Mouse (Mus musculus) hindbrain, embryonic 13.5 days (tissue): ENCODE measurements around the gene Adgrb2. TPM values are rescaled to one million over a fixed set of nuclear protein-coding genes. Genes with fewer than 3 reads are reported as not detected.

Experiments
- ATAC-seq: fragments of 200-750 bp; cut with Nextera tagmentation; 2 replicates; pipeline ENCODE4 v1.8.0; 2017; ENCODE audit warnings: moderate TSS enrichment; ENCODE audit not compliant: low FRiP score
- H3K27ac ChIP-seq: fragments of 300-500 bp; sonication (generic); 2 replicates; pipeline ENCODE4 v1.5.1; 2015; ENCODE audit warnings: inconsistent platforms, mild to moderate bottlenecking, moderate library complexity
- H3K27me3 ChIP-seq: fragments of 300-500 bp; sonication (generic); 2 replicates; pipeline ENCODE4 v1.6.1; 2015; ENCODE audit warnings: mild to moderate bottlenecking, inconsistent platforms
- H3K36me3 ChIP-seq: fragments of 300-500 bp; sonication (generic); 2 replicates; pipeline ENCODE4 v1.6.1; 2015; ENCODE audit warnings: mild to moderate bottlenecking, inconsistent platforms
- H3K4me1 ChIP-seq: fragments of 300-500 bp; sonication (generic); replicated peaks from 2 replicates; pipeline ENCODE4 v1.6.1; 2015; ENCODE audit warnings: inconsistent platforms
- H3K4me2 ChIP-seq: fragments of 300-500 bp; sonication (generic); 2 replicates; pipeline ENCODE4 v1.6.1; 2015; ENCODE audit warnings: inconsistent platforms, mild to moderate bottlenecking, moderate library complexity
- H3K4me3 ChIP-seq: fragments of 300-500 bp; sonication (generic); 2 replicates; pipeline ENCODE4 v1.5.1; 2015; ENCODE audit warnings: mild to moderate bottlenecking, inconsistent platforms
- H3K9ac ChIP-seq: fragments of 300-500 bp; sonication (generic); 2 replicates; pipeline ENCODE4 v1.6.1; 2015; ENCODE audit warnings: mild to moderate bottlenecking, inconsistent platforms
- H3K9me3 ChIP-seq: fragments of 300-500 bp; sonication (generic); 2 replicates; pipeline ENCODE4 v1.6.1; 2016; ENCODE audit warnings: inconsistent platforms
- WGBS: fragments of 180-500 bp; shearing (Covaris S2); methylation state at CpG from one replicate; pipeline ENCODE4 v1.1.7; 2015; 5-methylcytosine and 5-hydroxymethylcytosine counted together
- polyA plus RNA-seq: library from polyadenylated mRNA; unstranded; fragments of >200 nt; fragmentation: Nextera tagmentation; extraction: Ambion mirVana; gene quantifications from 2 replicates; pipeline ENCODE4 v1.2.1, GENCODE M21; 2015

Gene Adgrb2
- polyA plus RNA-seq, 1 experiment from 2014 or later, result 9.3 TPM

- no peak overlapping the region for H3K9ac ChIP-seq
- WGBS, result 83% methylated on average over 6 of the region's 6 CpGs
- no peak overlapping the region for H3K4me2 ChIP-seq
- no peak overlapping the region for H3K4me3 ChIP-seq
- H3K4me1 ChIP-seq, result peaks cover 25% of the 10 kb centered on the region
- peaks cover 51% of the 10 kb centered on the region for H3K36me3 ChIP-seq
- H3K9me3 ChIP-seq, result no peaks in the 10 kb centered on the region
- H3K27me3 ChIP-seq, result peaks cover 30% of the 10 kb centered on the region
- no peak for ATAC-seq
- H3K27ac ChIP-seq, result no peak overlapping the region
Measured at GRCm38 (mm10) chr4:130012234-130012633, 27.6 kb downstream of the Adgrb2 start.

GRCm38 (mm10) chr4:130013111-130013510, 28.4 kb downstream of the Adgrb2 start:
- Histone ChIP-seq H3K4me1 (peaks cover 17% of the 10 kb centered on the region), H3K9ac (no peak overlapping the region), H3K4me2 (no peak overlapping the region), H3K4me3 (no peak overlapping the region), H3K27me3 (peaks cover 24% of the 10 kb centered on the region), H3K27ac (no peak overlapping the region), H3K9me3 (no peaks in the 10 kb centered on the region), H3K36me3 (peaks cover 59% of the 10 kb centered on the region)
- ATAC-seq, result no peak
- 70% methylated on average over 10 of the region's 10 CpGs for WGBS

DNA sequence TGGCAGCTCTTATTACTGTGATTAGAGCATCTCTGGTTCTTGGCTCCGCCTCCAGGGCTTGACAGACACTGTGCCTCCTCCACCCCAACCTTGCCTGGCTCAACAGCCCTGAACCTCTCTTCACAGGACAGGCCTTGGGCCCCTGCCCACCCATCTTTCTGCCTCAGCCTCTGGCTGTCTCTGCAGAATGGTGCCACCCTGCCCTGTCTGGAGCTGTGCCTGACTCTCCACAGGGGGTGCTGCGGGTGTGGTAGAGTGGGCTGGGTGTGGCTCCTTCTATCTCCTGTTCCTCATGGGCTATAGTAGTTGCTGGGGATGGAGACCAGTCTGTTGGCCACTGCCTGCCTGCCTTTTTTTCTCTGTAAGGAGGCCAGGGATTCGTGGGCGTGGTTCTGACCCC, 31.3 kb downstream of the Adgrb2 start:
- H3K4me3 ChIP-seq, result no peak overlapping the region
- H3K9me3 ChIP-seq, result no peaks in the 10 kb centered on the region
- no peak overlapping the region for H3K27ac ChIP-seq
- H3K4me1 ChIP-seq, result peaks cover 16% of the 10 kb centered on the region
- 0 out of 2 replicates have a peak, but pooled peaks cover 12% of the 10 kb centered on the region for H3K27me3 ChIP-seq
- ATAC-seq, result no peak
- 55% methylated on average over 4 of the region's 4 CpGs for WGBS
- H3K9ac ChIP-seq, result no peak overlapping the region
- H3K36me3 ChIP-seq, result peaks cover 50% of the 10 kb centered on the region
- H3K4me2 ChIP-seq, result no peak overlapping the region

- Histone ChIP-seq H3K36me3 (peaks cover 49% of the 10 kb centered on the region), H3K4me1 (peaks cover 16% of the 10 kb centered on the region), H3K9ac (no peak overlapping the region), H3K27ac (no peak overlapping the region), H3K4me3 (no peak overlapping the region), H3K27me3 (0 out of 2 replicates have a peak, but pooled peaks cover 13% of the 10 kb centered on the region), H3K4me2 (no peak overlapping the region), H3K9me3 (no peaks in the 10 kb centered on the region)
- no peak for ATAC-seq
- WGBS, result 73% methylated on average over 18 of the region's 18 CpGs
Measured at GRCm38 (mm10) chr4:130017036-130017674, 32.5 kb downstream of the Adgrb2 start.

GRCm38 (mm10) chr4:130022952-130023351, 38.3 kb downstream of the Adgrb2 start:
- 91% methylated on average over 8 of the region's 8 CpGs for WGBS
- H3K4me1 ChIP-seq, result peaks cover 11% of the 10 kb centered on the region

DNA sequence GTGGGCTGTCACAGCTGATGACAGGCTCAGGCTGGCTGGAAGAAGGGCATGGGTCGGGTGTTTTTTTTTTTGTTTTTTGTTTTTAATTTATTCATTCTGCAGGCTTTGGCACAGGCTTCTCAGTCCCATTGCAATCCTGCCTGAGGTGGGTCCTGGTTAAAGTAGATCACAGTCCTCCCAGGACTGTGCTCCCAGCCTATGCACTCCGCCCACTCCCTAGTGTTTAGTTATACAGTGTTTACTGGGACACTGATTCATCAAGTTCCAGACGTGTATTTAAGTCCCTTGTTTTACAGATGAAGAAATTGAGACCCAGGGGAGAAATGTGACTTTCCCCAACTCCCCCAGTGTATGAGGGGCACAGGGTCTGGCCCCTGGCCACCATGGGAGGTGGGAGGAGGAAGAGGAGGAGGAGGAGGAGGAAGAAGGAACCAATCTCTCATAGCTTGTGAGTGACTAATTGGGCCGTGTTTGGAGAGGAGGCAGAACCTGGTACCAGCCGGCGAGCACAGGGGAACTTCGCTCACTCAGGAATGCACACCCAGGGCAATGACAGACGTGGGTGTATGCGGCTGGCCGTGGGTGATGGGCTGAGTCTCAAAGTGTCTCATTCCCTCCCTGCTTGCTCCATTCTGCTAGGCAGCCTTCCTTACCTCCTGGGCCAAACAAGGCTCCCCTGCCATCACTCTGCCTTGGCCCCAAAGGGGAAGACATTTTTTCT, 39.0 kb downstream of the Adgrb2 start:
- H3K27me3 ChIP-seq, result 0 out of 2 replicates have a peak, but pooled peaks cover 4% of the 10 kb centered on the region
- no peak for ATAC-seq
- H3K4me1 ChIP-seq, result peaks cover 16% of the 10 kb centered on the region
- no peaks in the 10 kb centered on the region for H3K9me3 ChIP-seq
- H3K36me3 ChIP-seq, result peaks cover 23% of the 10 kb centered on the region
- no peak overlapping the region for H3K4me2 ChIP-seq
- H3K27ac ChIP-seq, result no peak overlapping the region
- H3K4me3 ChIP-seq, result no peak overlapping the region
- no peak overlapping the region for H3K9ac ChIP-seq
- WGBS, result 79% methylated on average over 10 of the region's 10 CpGs

More at GRCm38 (mm10) chr4:130022952-130023351, 38.3 kb downstream of the Adgrb2 start:
- Histone ChIP-seq H3K9ac (no peak overlapping the region), H3K4me3 (no peak overlapping the region), H3K4me2 (no peak overlapping the region), H3K27me3 (0 out of 2 replicates have a peak, but pooled peaks cover 4% of the 10 kb centered on the region), H3K9me3 (no peaks in the 10 kb centered on the region), H3K36me3 (peaks cover 29% of the 10 kb centered on the region), H3K27ac (no peak overlapping the region)
- no peak for ATAC-seq

DNA sequence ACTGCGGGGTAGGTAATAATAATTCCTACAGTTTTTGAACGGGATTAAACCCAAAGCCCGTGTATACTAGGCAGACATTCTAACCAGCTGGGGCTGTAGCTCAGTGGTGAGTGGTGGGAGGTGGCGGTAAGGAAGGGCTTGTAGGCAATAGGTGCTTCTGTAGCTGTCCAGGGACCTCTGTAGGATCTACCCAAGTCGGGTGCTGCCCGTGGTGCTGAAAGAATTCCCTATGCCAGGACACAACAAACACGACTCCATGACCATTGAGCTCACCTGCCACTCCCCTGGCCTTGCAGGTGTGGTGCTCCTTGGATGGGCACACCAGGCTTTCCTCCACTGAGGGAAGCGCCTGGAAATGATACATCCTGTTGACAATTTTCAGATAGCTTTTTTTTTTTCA, 40.9 kb downstream of the Adgrb2 start:
- H3K36me3 ChIP-seq, result peaks cover 11% of the 10 kb centered on the region
- H3K9ac ChIP-seq, result no peak overlapping the region
- H3K27me3 ChIP-seq, result 0 out of 2 replicates have a peak, but pooled peaks cover 4% of the 10 kb centered on the region
- no peak overlapping the region for H3K4me3 ChIP-seq
- H3K9me3 ChIP-seq, result no peaks in the 10 kb centered on the region
- peaks cover 16% of the 10 kb centered on the region for H3K4me1 ChIP-seq
- WGBS, result 52% methylated on average over 8 of the region's 8 CpGs
- no peak for ATAC-seq
- no peak overlapping the region for H3K27ac ChIP-seq
- no peak overlapping the region for H3K4me2 ChIP-seq

DNA sequence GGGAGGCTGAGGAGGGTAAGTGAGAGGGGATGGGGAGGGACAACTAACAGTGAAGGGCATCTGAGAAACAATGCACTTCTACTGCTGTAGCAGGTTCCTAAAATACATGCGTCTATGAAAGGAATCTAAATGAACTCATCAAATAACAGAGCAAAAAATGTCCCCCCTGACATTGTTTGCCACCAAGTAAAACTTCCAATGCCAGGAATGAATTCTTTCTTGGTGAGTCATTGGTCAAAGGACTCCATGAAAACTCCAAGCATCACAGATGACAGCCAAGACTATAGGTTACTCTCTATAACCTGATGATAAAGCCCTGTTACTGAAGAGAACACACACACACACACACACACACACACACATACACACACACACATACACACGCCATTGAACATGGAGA, 46.5 kb downstream of the Adgrb2 start:
- Histone ChIP-seq H3K36me3 (no peaks in the 10 kb centered on the region), H3K4me2 (no peak overlapping the region), H3K27ac (no peak overlapping the region), H3K4me1 (peaks cover 45% of the 10 kb centered on the region), H3K9ac (no peak overlapping the region), H3K4me3 (no peak overlapping the region), H3K9me3 (no peaks in the 10 kb centered on the region), H3K27me3 (peaks cover 7% of the 10 kb centered on the region; the same call in 1 of the 2 replicates)
- 91% methylated on average over 2 of the region's 2 CpGs for WGBS
- ATAC-seq, result no peak

- no peak for ATAC-seq
- peaks cover 21% of the 10 kb centered on the region; the same call in 1 of the 2 replicates for H3K27me3 ChIP-seq
- H3K9ac ChIP-seq, result peak overlapping the region; percentile 40; the same call in 1 of the 2 replicates
- H3K27ac ChIP-seq, result peak overlapping the region; percentile 45
- H3K4me1 ChIP-seq, result peaks cover 40% of the 10 kb centered on the region
- no peaks in the 10 kb centered on the region for H3K36me3 ChIP-seq
- WGBS, result 26% methylated on average over 7 of the region's 7 CpGs
- no peak overlapping the region for H3K4me2 ChIP-seq
- H3K4me3 ChIP-seq, result no peak overlapping the region
- H3K9me3 ChIP-seq, result no peaks in the 10 kb centered on the region
Measured at GRCm38 (mm10) chr4:130033496-130033895, 48.8 kb downstream of the Adgrb2 start.

DNA sequence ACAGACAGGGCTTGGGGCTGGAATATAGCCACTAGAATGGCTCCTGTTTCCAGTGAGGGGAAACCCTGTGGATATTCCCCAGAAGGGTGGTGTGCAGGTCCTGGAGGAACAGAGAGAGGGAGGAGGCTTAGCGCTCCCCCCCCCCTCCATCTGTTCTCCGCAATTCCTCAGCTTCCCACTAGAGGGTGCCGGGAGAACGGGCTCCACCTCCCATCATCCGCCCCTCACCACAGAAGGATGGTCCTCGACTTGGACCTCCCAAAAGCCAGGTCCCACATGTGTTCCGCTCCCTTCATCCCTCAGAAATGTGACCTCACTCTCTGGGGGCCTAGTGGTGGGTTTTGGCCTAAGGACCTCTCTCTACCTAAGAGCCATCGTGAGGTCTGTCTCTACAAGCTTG, 51.4 kb downstream of the Adgrb2 start:
- H3K9me3 ChIP-seq, result no peaks in the 10 kb centered on the region
- peaks cover 21% of the 10 kb centered on the region; the same call in 1 of the 2 replicates for H3K27me3 ChIP-seq
- H3K36me3 ChIP-seq, result no peaks in the 10 kb centered on the region
- no peak overlapping the region for H3K27ac ChIP-seq
- H3K4me1 ChIP-seq, result peaks cover 45% of the 10 kb centered on the region
- peak; percentile 27; the same call in 1 of the 2 replicates for ATAC-seq
- 13% methylated on average over 4 of the region's 8 CpGs for WGBS
- no peak overlapping the region for H3K9ac ChIP-seq
- H3K4me2 ChIP-seq, result no peak overlapping the region
- no peak overlapping the region for H3K4me3 ChIP-seq

- Histone ChIP-seq H3K9ac (no peak overlapping the region), H3K4me1 (peaks cover 45% of the 10 kb centered on the region), H3K27me3 (peaks cover 26% of the 10 kb centered on the region; the same call in 1 of the 2 replicates), H3K36me3 (no peaks in the 10 kb centered on the region), H3K27ac (no peak overlapping the region), H3K4me2 (no peak overlapping the region), H3K9me3 (no peaks in the 10 kb centered on the region), H3K4me3 (no peak overlapping the region)
- WGBS, result 14% methylated on average over 23 of the region's 23 CpGs
- ATAC-seq, result peak; percentile 50; the same call in 1 of the 2 replicates
Measured at GRCm38 (mm10) chr4:130036573-130037401, 52.1 kb downstream of the Adgrb2 start.

DNA sequence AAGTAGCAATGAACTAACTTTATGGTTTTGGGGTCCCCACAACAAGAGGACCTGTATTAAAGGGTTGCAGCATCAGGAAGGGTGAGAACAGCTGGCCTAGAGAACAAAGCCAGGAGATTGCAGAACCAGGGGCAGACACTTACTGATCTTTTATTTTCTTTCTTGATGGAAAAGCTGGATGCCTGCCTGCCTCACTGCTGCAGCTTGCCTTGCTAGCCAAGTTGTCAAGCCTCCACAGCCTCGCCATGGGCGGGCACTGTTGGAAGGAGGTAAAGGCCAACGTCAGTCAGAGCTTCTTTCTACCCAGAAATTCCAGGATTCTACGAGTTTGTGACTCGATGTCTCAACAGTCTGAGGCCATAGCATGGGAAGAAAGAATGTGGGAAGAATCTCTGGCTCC, 54.7 kb downstream of the Adgrb2 start:
- ATAC-seq, result no peak
- peaks cover 26% of the 10 kb centered on the region; the same call in 1 of the 2 replicates for H3K27me3 ChIP-seq
- WGBS, result 50% methylated on average over 5 of the region's 5 CpGs
- no peak overlapping the region for H3K9ac ChIP-seq
- no peaks in the 10 kb centered on the region for H3K36me3 ChIP-seq
- H3K4me3 ChIP-seq, result no peak overlapping the region
- peaks cover 41% of the 10 kb centered on the region for H3K4me1 ChIP-seq
- no peak overlapping the region for H3K4me2 ChIP-seq
- no peak overlapping the region for H3K27ac ChIP-seq
- H3K9me3 ChIP-seq, result no peaks in the 10 kb centered on the region
